Mouse (Mus musculus) midbrain, embryonic 10.5 days (tissue): Measurements from ENCODE around the gene Vamp4. TPM values are rescaled to one million over a fixed set of nuclear protein-coding genes. Genes with fewer than 3 reads are reported as not detected.

ENCODE experiments used
- DNase-seq: peaks from one replicate; pipeline ENCODE4 v3.0.0-alpha.2; 2017; ENCODE audit warnings: low spot score
- H3K27ac ChIP-seq: fragments of 300-500 bp; sonication (generic); replicated peaks from 2 replicates; pipeline ENCODE4 v1.5.1; 2016; ENCODE audit warnings: mild to moderate bottlenecking
- H3K27me3 ChIP-seq: fragments of 300-500 bp; sonication (generic); 2 replicates; pipeline ENCODE4 v1.6.1; 2016; ENCODE audit warnings: low read depth, mild to moderate bottlenecking; ENCODE audit not compliant: poor library complexity, severe bottlenecking
- H3K36me3 ChIP-seq: fragments of 300-500 bp; sonication (generic); 2 replicates; pipeline ENCODE4 v1.6.1; 2016; ENCODE audit warnings: mild to moderate bottlenecking, moderate library complexity
- H3K4me1 ChIP-seq: fragments of 300-500 bp; sonication (generic); 2 replicates; pipeline ENCODE4 v1.6.1; 2016
- H3K4me3 ChIP-seq: fragments of 300-500 bp; sonication (generic); 2 replicates; pipeline ENCODE4 v1.5.1; 2016; ENCODE audit warnings: mild to moderate bottlenecking, moderate library complexity
- H3K9me3 ChIP-seq: fragments of 300-500 bp; sonication (generic); replicated peaks from 2 replicates; pipeline ENCODE4 v1.6.1; 2016; ENCODE audit warnings: mild to moderate bottlenecking
- WGBS: fragments of 180-500 bp; shearing (Covaris S2); methylation state at CpG from one replicate; pipeline ENCODE4 v1.1.7; 2016; 5-methylcytosine and 5-hydroxymethylcytosine counted together
- polyA plus RNA-seq: library from polyadenylated mRNA; unstranded; fragments of >200 nt; fragmentation: Nextera tagmentation; extraction: Ambion mirVana; gene quantifications from 2 replicates; pipeline ENCODE4 v1.2.1, GENCODE M21; 2016

The Vamp4 gene
- 52.3 and 53.0 TPM in 2 replicates for polyA plus RNA-seq

GRCm38 (mm10) chr1:162570260-162570748 is at the start of gene Vamp4:
TSS of gene Vamp4 (plus strand) at chr1:162570515.
- WGBS = 0% methylated on average over 39 of the region's 43 CpGs
- peak within 1 kb of the TSS; percentile 95 for H3K27ac ChIP-seq
- no peaks in the 10 kb centered on the region for H3K27me3 ChIP-seq
- peak; percentile 99 for DNase-seq
- H3K9me3 ChIP-seq = peaks cover 6% of the 10 kb centered on the region; the same call in 1 of the 2 replicates
- peaks cover 13% of the 10 kb centered on the region for H3K36me3 ChIP-seq
- peak within 1 kb of the TSS; percentile 93 for H3K4me3 ChIP-seq
- H3K4me1 ChIP-seq = peaks cover 27% of the 10 kb centered on the region

GRCm38 (mm10) chr1:162529651-162530050 is 40.7 kb upstream of the Vamp4 start:
- H3K27ac ChIP-seq = no peak overlapping the region
- H3K36me3 ChIP-seq = peaks cover 34% of the 10 kb centered on the region
- DNase-seq = no peak
- 72% methylated on average over 2 of the region's 2 CpGs for WGBS
- H3K9me3 ChIP-seq = peaks cover 7% of the 10 kb centered on the region; the same call in 1 of the 2 replicates
- H3K27me3 ChIP-seq = no peaks in the 10 kb centered on the region
- no peak overlapping the region for H3K4me3 ChIP-seq
- no peaks in the 10 kb centered on the region for H3K4me1 ChIP-seq

GRCm38 (mm10) chr1:162530666-162531065 is 39.6 kb upstream of the Vamp4 start:
- Histone ChIP-seq H3K9me3 (peaks cover 7% of the 10 kb centered on the region; the same call in 1 of the 2 replicates), H3K4me3 (no peak overlapping the region), H3K27ac (no peak overlapping the region), H3K4me1 (no peaks in the 10 kb centered on the region), H3K27me3 (no peaks in the 10 kb centered on the region), H3K36me3 (peaks cover 44% of the 10 kb centered on the region)
- WGBS = 83% methylated on average over 1 of the region's 1 CpGs
- no peak for DNase-seq

DNA sequence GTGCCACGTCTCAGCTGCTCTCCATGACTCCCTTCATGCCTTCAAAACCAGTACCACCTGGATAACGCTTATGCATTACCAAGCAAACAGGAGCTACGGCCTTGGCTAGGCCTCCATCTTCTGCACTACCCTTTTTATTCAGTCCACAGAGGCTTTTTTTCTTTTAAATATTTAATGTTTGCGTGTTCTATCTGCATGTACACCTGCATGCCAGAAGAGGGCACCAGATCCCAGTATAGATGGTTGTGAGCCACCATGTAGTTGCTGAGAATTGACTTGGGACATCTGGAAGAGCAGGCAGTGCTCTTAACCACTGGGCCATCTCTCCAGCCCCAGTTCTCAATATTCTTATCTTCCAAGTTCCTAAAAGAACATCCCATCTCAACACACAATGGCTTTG is 38.7 kb upstream of the Vamp4 start:
- no peak for DNase-seq
- Histone ChIP-seq H3K36me3 (peaks cover 53% of the 10 kb centered on the region), H3K27ac (no peak overlapping the region)

DNA sequence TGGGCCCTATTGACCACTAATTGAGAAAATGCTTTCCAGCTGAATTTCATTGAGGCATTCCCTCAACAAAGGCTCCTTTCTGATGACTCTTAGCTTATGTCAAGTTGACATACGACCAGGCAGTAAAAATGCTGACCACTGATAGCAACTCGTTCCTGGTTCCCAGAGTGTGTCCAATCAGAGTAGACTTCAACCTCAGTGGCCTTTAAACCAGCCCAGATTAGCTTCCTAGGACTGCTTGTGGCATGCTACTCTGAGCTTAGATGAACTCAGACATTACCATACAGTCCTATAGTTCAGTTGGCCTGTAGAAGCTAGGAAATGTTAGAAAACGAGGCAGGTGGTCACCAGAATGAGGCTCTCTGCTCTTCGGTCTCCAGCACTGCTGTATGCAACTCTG is 38.0 kb upstream of the Vamp4 start:
- Histone ChIP-seq H3K4me1 (no peaks in the 10 kb centered on the region), H3K9me3 (peaks cover 7% of the 10 kb centered on the region; the same call in 1 of the 2 replicates), H3K27me3 (no peaks in the 10 kb centered on the region), H3K4me3 (no peak overlapping the region), H3K36me3 (peaks cover 60% of the 10 kb centered on the region), H3K27ac (no peak overlapping the region)
- no peak for DNase-seq
- 87% methylated on average over 4 of the region's 4 CpGs for WGBS

More for the DNA sequence above, 38.7 kb upstream of the Vamp4 start:
- WGBS = 66% methylated on average over 4 of the region's 4 CpGs
- H3K27me3 ChIP-seq = no peaks in the 10 kb centered on the region
- no peak overlapping the region for H3K4me3 ChIP-seq
- no peaks in the 10 kb centered on the region for H3K4me1 ChIP-seq
- peaks cover 7% of the 10 kb centered on the region; the same call in 1 of the 2 replicates for H3K9me3 ChIP-seq

DNA sequence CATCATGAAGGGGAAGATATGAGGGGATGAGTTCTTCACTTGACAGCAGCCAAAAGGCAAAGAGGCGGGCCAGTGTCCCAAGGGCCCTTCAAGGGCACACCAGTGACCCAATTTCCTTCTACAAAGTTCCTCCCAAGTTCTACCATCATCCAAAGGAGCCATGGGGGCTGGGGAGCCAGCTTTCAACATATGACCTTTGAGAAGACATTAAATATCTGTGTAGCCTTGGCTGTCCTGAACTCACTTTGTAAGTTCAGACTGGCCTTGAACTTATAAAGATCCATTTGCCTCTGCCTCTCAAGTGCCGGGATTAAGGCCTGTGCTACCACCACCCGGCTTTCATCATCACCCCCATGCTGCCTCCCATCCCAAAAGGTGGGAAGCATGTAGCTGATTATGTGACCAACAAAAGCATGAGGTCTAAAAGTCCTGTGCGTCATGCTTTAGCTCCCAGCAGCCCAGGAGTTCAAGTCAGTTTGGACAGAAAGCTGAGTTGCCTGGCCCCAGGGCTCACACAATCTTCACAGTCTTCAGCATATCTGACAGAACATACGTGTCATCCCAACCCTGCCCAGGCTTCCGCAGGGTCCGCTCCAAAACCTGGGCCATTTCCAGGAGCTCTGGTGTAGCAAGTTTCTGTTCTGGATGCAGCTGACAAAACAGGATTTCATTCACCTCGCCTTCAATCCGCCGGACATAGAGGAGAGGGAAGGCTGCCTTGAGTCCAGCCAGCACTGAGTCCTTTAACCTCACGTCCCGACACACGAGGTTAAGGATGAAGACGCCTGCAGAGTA is 36.4 kb upstream of the Vamp4 start:
- H3K4me3 ChIP-seq = no peak overlapping the region

DNA sequence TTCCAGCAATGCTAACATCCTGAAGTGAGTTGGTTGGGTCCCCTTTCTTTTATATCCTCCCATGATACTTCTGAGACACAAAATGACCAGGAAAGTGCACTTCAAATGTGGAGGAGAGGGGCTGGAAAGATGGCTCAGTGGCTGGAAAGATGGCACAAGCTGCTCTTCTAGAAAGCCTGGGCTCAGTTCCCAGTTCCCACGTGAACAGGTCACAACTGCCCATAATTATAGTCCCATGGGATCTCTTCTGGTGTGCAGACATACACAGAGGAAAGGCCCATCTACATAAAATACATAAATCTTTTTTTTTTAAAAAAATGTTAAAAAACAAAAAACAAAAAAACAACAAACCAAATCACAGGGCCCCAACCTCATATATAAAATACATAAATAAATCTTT is 27.1 kb upstream of the Vamp4 start:
- Histone ChIP-seq H3K27ac (no peak overlapping the region), H3K36me3 (peaks cover 80% of the 10 kb centered on the region), H3K9me3 (no peaks in the 10 kb centered on the region), H3K4me3 (no peak overlapping the region), H3K27me3 (no peaks in the 10 kb centered on the region), H3K4me1 (peaks cover 13% of the 10 kb centered on the region)
- 83% methylated on average over 1 of the region's 1 CpGs for WGBS
- DNase-seq = no peak

More for the DNA sequence above, 36.4 kb upstream of the Vamp4 start:
- Histone ChIP-seq H3K27ac (no peak overlapping the region), H3K27me3 (no peaks in the 10 kb centered on the region), H3K9me3 (peaks cover 2% of the 10 kb centered on the region; the same call in 1 of the 2 replicates), H3K4me1 (no peaks in the 10 kb centered on the region), H3K36me3 (peaks cover 71% of the 10 kb centered on the region)
- DNase-seq = no peak
- 94% methylated on average over 14 of the region's 14 CpGs for WGBS

DNA sequence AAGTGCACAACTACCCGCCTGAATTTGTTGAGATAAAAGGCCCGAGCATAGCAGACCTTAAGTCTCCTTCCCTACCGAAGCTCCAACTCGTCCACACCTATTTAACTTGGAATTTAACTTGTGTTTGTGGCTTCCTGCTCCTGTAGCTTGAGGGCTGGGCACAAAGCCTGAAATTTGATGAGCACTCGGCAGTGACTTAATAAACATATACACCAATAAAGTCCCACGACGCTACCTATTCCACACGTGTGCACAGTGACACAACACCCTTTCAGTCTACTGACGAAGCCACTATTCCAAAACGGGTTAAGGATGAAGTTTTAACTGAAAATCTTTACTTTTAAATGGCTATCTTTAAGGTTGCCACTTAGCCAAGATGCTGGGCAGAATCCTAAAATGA is 22.7 kb upstream of the Vamp4 start:
- peaks cover 38% of the 10 kb centered on the region for H3K36me3 ChIP-seq
- no peak for DNase-seq
- H3K9me3 ChIP-seq = no peaks in the 10 kb centered on the region
- peak overlapping the region; percentile 63 for H3K4me3 ChIP-seq
- H3K4me1 ChIP-seq = peaks cover 21% of the 10 kb centered on the region
- peak overlapping the region; percentile 76 for H3K27ac ChIP-seq
- WGBS = 27% methylated on average over 10 of the region's 10 CpGs
- no peaks in the 10 kb centered on the region for H3K27me3 ChIP-seq

DNA sequence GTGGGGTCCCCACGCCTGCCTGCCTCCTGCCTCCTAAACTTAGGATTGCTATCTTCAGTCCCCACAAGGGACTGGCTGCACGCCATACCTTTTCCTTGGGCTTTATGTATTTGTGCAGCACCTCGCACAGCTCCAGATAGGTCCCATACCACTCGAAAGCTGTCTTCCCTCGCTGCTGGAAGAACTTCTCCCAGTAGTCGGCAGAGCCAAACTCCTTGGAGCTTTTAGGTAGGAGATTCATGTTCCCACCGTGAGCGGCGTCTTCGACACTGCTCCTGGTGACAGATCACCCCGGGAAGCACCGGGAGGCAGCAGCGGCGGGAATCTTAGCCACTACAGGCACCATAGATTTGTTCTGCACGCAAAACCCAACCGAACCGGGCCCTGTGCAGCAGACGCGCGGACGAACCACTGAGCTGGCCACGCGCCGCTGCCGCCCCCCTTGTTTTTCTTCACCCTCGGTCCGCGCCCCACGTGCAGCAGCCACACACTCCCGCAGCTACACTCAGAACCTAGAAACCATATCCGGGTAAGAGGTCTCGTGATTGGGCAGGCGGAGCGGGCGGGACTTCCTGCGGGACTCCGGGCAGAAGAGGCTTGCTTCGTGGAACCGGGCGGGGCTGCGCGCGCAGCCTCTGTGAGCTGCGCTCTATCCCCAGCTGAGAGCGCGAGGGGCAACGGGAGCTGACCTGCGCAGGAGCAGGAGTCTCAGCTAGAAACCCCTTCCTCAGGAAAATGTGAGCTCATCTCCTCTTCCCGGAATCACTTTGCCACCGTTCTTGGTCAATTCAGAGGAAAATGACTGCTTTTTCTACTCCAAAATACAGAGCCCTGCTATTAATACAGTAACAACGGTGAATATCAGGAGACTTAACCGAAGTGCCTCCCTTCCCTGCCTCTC is 22.0 kb upstream of the Vamp4 start, which contains the start of gene Mettl13:
TSS of gene Mettl13 (minus strand) at position 536 of the 901 bp plus-strand sequence.
- DNase-seq = peak; percentile 97
- H3K27ac ChIP-seq = peak within 1 kb of the TSS; percentile 76
- peak within 1 kb of the TSS; percentile 63 for H3K4me3 ChIP-seq
- under 1% methylated on average over 52 of the region's 52 CpGs for WGBS
- H3K9me3 ChIP-seq = no peaks in the 10 kb centered on the region
- H3K27me3 ChIP-seq = no peaks in the 10 kb centered on the region
- peaks cover 21% of the 10 kb centered on the region for H3K4me1 ChIP-seq
- H3K36me3 ChIP-seq = peaks cover 31% of the 10 kb centered on the region

DNA sequence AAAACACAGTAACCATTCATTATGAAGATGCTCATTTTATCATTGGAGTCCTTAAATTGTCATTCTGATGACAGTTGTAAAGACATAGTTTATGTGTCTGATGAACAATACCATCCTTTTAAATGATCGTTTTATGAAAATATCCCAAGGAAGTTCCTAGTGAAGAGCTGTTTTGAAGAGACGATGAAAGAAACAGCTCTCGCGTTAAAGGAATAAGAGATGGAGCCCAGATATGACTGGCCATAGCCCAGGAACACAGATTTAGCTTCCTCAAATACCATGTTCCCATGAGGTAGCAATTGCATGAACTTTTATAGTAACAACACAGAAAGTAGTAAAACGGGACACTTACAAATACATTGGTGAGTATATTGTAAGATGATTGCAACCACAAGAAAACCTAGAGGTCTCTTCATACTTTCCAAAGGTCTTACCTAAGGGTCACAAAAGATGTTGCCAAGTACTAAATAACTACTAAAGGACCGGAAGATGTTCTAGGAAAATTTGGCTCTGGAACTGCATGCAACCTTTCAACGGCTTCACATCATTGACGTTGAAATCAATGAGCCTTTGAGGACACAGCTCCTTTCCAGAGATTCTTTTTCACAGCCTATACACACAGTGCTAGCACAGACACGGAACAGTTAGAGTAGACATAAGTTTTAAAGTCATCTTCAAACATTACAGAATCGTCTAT is 21.2 kb upstream of the Vamp4 start:
- Histone ChIP-seq H3K36me3 (peaks cover 25% of the 10 kb centered on the region), H3K4me3 (peak overlapping the region; percentile 63), H3K9me3 (no peaks in the 10 kb centered on the region), H3K27ac (peak overlapping the region; percentile 76), H3K27me3 (no peaks in the 10 kb centered on the region), H3K4me1 (peaks cover 21% of the 10 kb centered on the region)
- WGBS = 75% methylated on average over 10 of the region's 10 CpGs
- DNase-seq = no peak

DNA sequence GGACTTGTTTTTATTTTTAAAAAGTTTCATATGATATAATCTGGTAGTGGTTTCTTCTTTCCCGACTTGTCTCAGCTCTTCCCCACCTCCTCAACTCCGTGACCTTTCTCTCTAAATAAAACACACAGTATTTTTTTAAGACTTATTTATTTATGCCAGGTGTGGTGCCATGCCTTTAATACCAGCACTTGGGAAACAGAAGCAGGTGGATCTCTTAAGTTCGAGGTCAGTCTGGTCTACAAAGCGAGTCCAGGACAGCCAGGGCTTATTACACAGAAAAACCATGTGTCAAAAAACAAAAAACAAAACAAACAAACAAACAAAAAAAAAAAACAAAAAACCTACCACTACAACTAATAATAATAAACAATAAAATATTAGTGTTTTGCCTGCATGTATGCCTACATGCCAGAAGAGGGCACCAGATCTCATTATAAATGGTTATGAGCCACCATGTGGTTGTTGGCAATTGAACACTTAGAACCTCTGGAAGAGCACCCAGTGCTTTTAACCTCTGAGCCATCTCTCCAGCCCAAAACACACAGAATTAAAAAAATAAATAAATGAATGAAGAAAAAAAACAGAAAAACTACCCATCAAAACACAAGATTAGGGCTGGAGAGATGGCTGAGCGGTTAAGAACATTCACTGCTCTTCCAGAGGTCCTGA is 20.6 kb upstream of the Vamp4 start:
- Histone ChIP-seq H3K9me3 (no peaks in the 10 kb centered on the region), H3K4me3 (no peak overlapping the region), H3K36me3 (peaks cover 18% of the 10 kb centered on the region), H3K27me3 (no peaks in the 10 kb centered on the region), H3K27ac (no peak overlapping the region), H3K4me1 (peaks cover 21% of the 10 kb centered on the region)
- no peak for DNase-seq
- WGBS = 78% methylated on average over 5 of the region's 5 CpGs
